Mouse (Mus musculus) C2C12 (cell line): ENCODE results near the gene 1110032F04Rik.

Experiments used
- CTCF ChIP-seq: IDR thresholded peaks from one replicate; pipeline ENCODE4 v1.5.1; 2011; ENCODE audit not compliant: control insufficient read depth, insufficient read depth, insufficient read length
- MAX ChIP-seq: IDR thresholded peaks from one replicate; pipeline ENCODE4 v1.6.1; 2011; ENCODE audit warnings: mild to moderate bottlenecking, control low read depth
- MYOG ChIP-seq: IDR thresholded peaks from one replicate; pipeline ENCODE4 v1.6.1; 2011; ENCODE audit not compliant: control insufficient read depth, insufficient read length; ENCODE audit errors: extremely low read depth
- USF1 ChIP-seq: IDR thresholded peaks from one replicate; pipeline ENCODE4 v1.6.1; 2011; ENCODE audit warnings: low read depth, mild to moderate bottlenecking, control low read depth, moderate library complexity

GRCm38 (mm10) chr3:68869691-68870567 is 543 bp downstream of the 1110032F04Rik start:
- TF ChIP-seq CTCF (no peak), USF1 (no peak), MYOG (no peak), MAX (no peak)
